Mouse (Mus musculus): ENCODE results near the gene Kctd14. TPM values are rescaled to one million over a fixed set of nuclear protein-coding genes. Genes with fewer than 3 reads are reported as not detected.
"Not testable (repeated sequence)": the region's sequence is repeated elsewhere in the genome, so short reads cannot be mapped to it uniquely, and the experiment has no call there.

Kctd14 gene
- under 1 TPM; 0.31 to 0.37 TPM for total RNA-seq (2021)

DNA sequence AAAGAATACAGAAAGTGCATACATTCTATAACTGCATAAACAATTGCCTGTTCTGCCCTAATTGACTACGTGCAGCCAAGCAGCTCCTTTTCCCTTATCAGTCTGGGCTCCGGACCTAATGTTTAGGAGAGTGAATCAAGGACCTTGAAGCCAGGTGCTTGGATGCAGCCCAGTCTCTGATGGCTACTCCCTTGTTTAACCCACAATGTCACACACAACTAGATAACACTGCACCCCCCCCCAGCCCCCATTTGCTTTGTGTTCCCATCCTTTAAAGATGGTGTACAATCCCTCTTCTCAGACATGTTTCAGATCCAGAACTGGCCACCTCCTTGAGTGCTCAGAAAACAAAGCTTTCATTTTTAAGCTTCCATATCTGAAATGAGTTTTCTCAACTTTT lies at the start of gene Kctd14:
Gene Kctd14 (plus strand): TSS at position 301 of the 400 bp plus-strand sequence.
- intact Hi-C loops (cut with DNase I); DNase-seq: not testable (repeated sequence)

GRCm38 (mm10) chr7:97407145-97407544 lies 44.0 kb upstream of the Kctd14 start:
- intact Hi-C loops (cut with DNase I), result no loop called here

DNA sequence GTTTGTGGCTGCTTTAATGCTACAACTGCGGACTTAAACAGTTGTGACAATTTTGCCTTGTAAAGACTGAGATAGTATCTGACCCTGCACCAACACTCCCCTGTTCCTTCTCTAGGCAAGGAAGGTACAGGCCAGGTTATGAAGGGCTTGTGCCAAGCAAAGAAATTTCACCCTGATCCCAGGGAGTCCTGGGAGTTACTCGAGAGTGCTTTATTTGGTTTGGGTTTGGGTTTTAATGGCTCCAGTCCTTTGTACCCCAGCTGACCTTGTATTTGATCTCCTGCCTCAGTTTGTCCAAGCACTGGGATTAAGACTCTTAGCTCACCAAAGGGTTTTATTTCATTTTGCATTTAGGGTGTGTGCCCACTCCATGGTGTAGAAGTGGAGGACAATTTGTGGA lies 40.0 kb upstream of the Kctd14 start:
- intact Hi-C loops (cut with DNase I), result no loop called here
- DNase-seq, result no peak

More at GRCm38 (mm10) chr7:97407145-97407544, 44.0 kb upstream of the Kctd14 start:
- no peak for DNase-seq

GRCm38 (mm10) chr7:97411575-97411974 lies 39.5 kb upstream of the Kctd14 start:
- intact Hi-C loops (cut with DNase I), result no loop called here
- DNase-seq, result no peak

- no peak for DNase-seq
- intact Hi-C loops (cut with DNase I), result no loop called here
Observed at GRCm38 (mm10) chr7:97413981-97414380, 37.1 kb upstream of the Kctd14 start.

DNA sequence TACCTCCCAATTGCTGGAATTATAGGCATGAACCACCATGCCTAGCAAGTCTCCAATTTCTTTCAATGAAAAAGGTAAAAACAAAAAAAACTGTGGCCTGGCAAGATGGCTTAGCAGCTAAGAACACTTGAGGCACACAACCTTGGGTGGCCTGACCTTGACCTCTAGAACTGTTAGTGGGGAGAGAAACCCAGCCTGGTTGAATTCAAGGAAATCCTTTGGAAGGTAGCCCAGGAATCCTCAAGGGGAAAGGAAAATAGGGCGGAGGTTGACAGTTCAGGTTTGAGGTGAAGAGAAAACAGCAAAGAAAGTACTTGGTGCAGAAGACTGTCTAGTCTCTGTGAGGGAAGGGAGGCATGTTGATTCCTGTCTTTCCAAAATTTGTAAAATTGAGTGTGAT lies 36.7 kb upstream of the Kctd14 start:
- peak; percentile 63 to 70 for DNase-seq
- intact Hi-C loops (cut with DNase I), result no loop called here

DNA sequence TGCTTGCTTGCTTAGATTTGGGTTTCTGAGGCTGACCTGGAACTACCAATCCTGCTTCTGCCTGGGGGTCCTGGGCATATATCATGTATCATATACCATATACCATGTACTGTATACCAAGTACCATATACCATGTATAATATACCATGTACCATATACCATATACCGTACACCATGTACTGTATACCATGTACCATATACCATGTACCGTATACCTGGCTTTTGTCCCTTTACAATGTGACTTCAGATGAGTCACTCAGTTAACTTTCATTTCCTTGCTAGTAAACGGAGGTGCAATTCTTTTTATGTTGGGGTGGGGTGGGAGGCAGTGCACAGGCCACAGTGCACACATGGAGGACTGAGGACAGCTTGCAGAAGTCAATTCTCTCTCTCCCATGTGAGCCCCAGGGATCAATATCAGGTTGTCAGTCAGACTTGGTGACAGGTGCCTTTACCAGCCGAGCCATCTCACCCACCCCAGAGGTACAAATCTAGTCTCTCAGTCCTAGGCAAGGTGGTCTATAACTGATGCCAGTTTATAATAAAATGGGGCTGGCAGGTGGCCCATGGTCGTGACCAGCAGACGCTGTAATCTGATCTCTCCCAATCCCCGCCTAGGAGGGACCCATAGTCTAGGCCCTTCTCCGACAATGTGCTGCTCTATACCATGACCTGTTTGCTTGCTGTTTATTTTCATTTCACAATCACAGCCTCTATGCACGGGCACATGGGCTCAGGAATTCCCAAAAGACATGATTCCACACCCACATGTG lies 36.0 kb upstream of the Kctd14 start:
- intact Hi-C loops (cut with DNase I), result no loop called here
- DNase-seq, result no peak

- DNase-seq, result no peak
- intact Hi-C loops (cut with DNase I), result no loop called here
Observed at GRCm38 (mm10) chr7:97416473-97416872, 34.6 kb upstream of the Kctd14 start.

DNA sequence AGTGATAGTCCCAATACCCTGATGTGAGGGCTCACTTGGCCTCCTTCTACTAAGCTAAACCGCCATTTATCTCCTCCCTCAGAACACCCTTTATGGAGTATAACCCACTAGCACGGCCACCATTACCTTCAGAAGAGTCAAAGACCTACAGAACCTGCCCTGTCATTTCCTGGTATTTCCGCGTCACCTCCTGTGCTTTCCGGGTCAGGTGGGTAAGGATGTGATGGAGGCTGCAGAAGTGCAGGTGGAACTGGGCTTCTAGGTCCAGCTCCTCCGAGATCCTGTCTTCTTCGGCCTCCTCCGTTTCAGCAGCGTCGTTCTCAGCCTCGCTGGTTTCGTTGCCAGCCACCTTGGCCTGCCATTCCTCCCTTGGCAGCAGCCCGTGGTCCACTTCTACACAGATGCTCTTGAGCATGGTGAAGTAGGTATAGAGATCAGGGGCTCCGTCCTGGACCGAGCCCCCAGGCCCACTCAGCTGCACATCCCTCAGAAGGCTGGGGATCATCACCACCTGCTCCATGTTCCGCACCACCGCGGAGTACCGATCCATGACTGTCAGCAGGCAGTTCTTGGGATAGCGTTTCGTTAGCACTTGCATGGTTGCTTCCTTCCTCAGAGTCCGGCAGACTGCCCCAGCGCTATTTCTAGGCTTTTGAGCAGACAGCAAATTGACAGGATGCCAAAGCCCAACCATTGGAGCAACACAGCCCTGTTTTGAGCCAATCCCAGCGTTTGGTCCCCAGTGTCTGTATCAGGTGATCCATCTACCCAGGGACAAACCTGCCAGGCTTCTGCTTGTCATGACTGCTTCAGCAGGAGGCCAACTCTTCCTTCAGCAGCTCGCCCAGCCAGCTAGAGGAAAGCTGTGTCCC lies 34.0 kb upstream of the Kctd14 start, which contains the start of gene Thrsp:
Gene Thrsp (minus strand): TSS at position 825 of the 872 bp plus-strand sequence.
- intact Hi-C loops (cut with DNase I), result no loop called here
- peak; percentile 85 to 87 for DNase-seq

DNA sequence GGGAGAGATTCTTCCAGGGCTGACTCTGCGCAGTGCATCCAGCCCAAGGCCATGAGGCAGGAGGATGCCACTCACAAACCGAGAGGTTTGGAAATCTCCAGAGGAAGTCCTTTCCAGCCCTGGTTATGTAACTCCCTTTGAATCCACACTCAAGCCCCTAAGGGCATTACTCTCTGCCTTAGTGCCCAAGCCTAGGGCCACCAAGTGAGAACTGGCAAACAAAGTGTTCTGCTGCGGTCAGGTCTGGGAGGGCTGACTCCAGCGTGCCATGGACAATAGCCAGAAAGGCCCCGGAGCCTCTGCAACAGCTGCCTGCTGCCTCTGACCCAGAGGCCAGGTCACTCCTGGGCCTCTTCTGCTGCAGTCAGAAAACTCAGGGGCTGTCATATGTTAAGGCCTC lies 32.4 kb upstream of the Kctd14 start:
- intact Hi-C loops (cut with DNase I), result no loop called here
- DNase-seq, result peak in 1 of 2 experiments; percentile 45

DNA sequence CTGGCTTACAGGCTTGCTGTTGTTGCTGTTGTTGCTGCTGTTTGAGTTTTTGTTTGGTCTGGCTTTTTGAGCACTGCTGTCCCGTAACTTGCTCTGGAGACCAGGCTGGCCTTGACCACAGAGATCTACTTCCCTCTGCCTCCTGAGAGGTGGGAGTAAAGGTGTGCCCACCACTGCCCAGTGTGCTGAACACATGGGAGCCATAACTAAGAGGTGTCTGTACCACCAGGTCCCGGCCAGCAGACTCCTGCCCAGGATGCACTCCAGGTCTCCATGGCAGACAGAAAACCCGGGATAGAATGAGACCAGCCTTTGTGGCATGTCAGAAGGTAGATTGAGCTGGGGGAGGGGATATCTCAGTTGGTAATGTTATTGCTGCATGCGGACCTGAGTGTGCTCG lies 32.0 kb upstream of the Kctd14 start:
- DNase-seq, result no peak
- intact Hi-C loops (cut with DNase I), result no loop called here

DNA sequence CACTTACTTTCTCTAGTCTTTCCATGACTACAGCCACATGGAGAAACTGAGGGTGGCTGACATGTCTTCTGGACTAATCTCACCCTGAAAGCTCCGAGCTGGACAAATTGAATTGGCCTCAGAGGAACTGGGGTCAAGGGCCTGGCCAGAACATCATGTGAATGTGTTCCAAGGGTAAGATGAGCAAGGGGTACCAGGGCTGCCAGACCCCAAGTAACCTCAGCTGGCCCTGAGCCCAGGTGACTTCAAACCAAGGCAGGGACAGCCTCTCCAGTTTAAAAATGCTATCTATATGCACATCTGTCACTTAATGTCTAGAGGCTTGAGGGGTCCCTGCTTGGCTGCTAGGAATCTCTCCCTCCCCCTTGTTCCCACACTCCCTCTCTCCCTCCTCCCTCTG lies 30.7 kb upstream of the Kctd14 start:
- intact Hi-C loops (cut with DNase I), result no loop called here
- DNase-seq, result no peak

DNA sequence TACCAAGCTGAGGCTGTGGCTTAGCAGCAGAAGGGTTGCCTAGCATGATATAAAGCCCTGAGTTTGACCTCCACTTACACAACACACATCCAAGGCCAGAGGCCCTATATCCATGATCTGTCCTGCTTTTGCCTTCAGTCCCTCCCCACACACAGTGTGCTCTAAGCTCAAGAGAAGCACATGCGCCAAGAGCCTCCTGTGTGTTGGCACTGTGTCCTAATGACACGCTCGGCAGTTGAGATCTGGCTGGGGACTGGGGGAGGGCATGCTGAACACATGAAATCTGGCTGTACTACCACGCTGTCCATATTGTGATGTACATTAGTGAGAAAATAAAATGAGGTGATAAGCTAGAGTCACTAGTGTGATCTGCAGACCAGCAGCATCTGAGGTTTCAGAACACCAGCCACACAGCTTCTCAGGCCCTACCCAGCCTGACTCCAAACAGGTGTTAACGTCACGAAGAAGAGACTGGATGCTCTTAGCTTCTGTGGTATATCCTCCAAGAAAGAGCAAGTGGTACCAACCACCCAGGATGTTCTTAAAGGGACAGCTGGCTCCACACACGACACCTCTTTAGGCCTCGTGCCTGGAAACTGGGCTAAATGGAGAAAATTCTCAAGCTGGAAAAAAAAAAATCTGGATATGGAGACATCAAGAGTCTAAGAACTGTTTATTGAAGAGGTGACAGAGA lies 30.0 kb upstream of the Kctd14 start:
- DNase-seq, result peak; percentile 57 to 62
- intact Hi-C loops (cut with DNase I), result no loop called here

DNA sequence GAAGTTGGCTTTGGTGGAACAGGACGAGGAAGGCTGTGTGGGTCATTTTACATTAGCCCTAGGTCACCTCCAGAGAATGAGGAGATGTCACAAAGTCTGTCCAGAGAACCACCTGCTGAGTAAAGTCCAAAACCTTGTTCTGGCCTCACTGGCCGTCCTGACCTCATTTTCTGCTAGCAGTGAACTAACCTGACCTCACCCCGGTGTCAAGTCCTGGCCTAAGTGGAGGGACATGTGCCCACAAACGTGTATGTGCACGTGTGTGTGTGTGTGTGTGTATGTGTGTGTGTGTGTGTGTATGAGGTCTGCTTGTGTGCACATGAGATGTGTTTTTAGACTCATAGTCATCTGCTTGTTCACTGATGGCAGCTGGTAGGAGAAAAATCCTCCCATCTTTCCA lies 27.4 kb upstream of the Kctd14 start:
- intact Hi-C loops (cut with DNase I), result loop anchor here (2.0 kb wide), 2 partner anchors 157 to 255 kb away; no protein-coding TSS in a partner anchor
- no peak for DNase-seq

GRCm38 (mm10) chr7:97424621-97425245 lies 26.4 kb upstream of the Kctd14 start:
- DNase-seq, result peak; percentile 93 to 97
- intact Hi-C loops (cut with DNase I), result loop anchor here (2.0 to 5.0 kb wide), 3 partner anchors 58 to 553 kb away; partner anchors contain the start of gene Ints4

DNA sequence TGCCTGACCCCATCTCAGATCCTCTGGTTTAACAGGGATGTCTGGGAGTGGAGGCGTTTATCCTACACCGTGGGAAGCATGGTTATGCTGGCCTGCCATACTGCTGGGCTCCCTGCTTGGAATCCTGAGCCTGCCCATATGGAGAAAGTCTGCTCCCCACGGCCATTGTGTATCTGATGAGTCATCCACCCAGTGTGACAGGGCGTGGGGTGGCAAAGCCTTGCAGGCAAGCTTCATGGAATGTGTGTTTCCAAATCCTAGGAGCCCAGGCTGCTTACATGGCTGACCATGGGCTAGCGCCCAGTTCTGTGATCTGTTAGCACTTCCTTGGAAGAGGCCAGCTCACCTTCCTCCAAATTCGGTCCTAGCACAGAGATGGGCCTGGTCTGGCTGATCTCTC lies 24.6 kb upstream of the Kctd14 start:
- DNase-seq, result no peak
- intact Hi-C loops (cut with DNase I), result loop anchor here (5.0 kb wide), 2 partner anchors 56 to 551 kb away; partner anchors contain the start of gene Ints4

- intact Hi-C loops (cut with DNase I), result loop anchor here (5.0 kb wide), 2 partner anchors 55 to 550 kb away; partner anchors contain the start of gene Ints4
- DNase-seq, result no peak
Observed at GRCm38 (mm10) chr7:97427296-97427695, 23.8 kb upstream of the Kctd14 start.

GRCm38 (mm10) chr7:97427778-97428420 lies 23.2 kb upstream of the Kctd14 start:
- intact Hi-C loops (cut with DNase I), result loop anchor here (5.0 kb wide), 2 partner anchors 54 to 549 kb away; partner anchors contain the start of gene Ints4
- DNase-seq, result peak; percentile 63 to 73

- peak in 1 of 2 experiments; percentile 40 for DNase-seq
- intact Hi-C loops (cut with DNase I), result loop anchor here (5.0 kb wide), 2 partner anchors 53 to 548 kb away; partner anchors contain the start of gene Ints4
Observed at GRCm38 (mm10) chr7:97429705-97430104, 21.4 kb upstream of the Kctd14 start.

All from heart, postnatal 10 days (tissue).